Mouse (Mus musculus) mesoderm, embryonic 11.5 days (tissue): ENCODE measurements at regions not wholly inside any gene's neighbourhood (a gene's known extent, or its start where the extent isn't known, plus 50 kb on each side); places are given as distances from the start of the nearest gene placed in this dataset.

Experiments used
- DNase-seq: peaks from one replicate; pipeline ENCODE4 v3.0.0-alpha.2; 2012; ENCODE audit warnings: low read depth, low spot score

- no peak for DNase-seq
Observed at GRCm38 (mm10) chr14:23237376-23237775, 776.9 kb downstream of the Kcnma1 start.

GRCm38 (mm10) chr14:23198676-23199075 lies 815.6 kb downstream of the Kcnma1 start:
- DNase-seq, result no peak

- no peak for DNase-seq
Observed at GRCm38 (mm10) chr14:23194569-23195529, 819.4 kb downstream of the Kcnma1 start.

GRCm38 (mm10) chr14:23192566-23192965 lies 821.7 kb downstream of the Kcnma1 start:
- no peak for DNase-seq

GRCm38 (mm10) chr14:23185359-23185758 lies 828.9 kb downstream of the Kcnma1 start:
- no peak for DNase-seq

- DNase-seq, result no peak
Observed at GRCm38 (mm10) chr14:23169346-23169745, 844.9 kb downstream of the Kcnma1 start.

GRCm38 (mm10) chr14:23160567-23160966 lies 853.7 kb downstream of the Kcnma1 start:
- DNase-seq, result no peak

- no peak for DNase-seq
Observed at GRCm38 (mm10) chr14:23150431-23150830, 863.9 kb downstream of the Kcnma1 start.

- DNase-seq, result no peak
Observed at GRCm38 (mm10) chr14:23146981-23147380, 867.3 kb downstream of the Kcnma1 start.

GRCm38 (mm10) chr14:23140385-23140784 lies 873.9 kb downstream of the Kcnma1 start:
- no peak for DNase-seq

- DNase-seq, result no peak
Observed at GRCm38 (mm10) chr14:23134723-23135122, 879.6 kb downstream of the Kcnma1 start.

- no peak for DNase-seq
Observed at GRCm38 (mm10) chr14:23131736-23132519, 882.4 kb downstream of the Kcnma1 start.

- peak; percentile 81 for DNase-seq
Observed at GRCm38 (mm10) chr14:23115889-23116510, 898.3 kb downstream of the Kcnma1 start.

- peak; percentile 61 for DNase-seq
Observed at GRCm38 (mm10) chr14:23114910-23115309, 899.4 kb downstream of the Kcnma1 start.

GRCm38 (mm10) chr14:23114456-23114855 lies 899.8 kb downstream of the Kcnma1 start:
- DNase-seq, result no peak

- peak; percentile 58 for DNase-seq
Observed at GRCm38 (mm10) chr14:23112369-23112768, 901.9 kb downstream of the Kcnma1 start.

GRCm38 (mm10) chr14:23108590-23108989 lies 905.7 kb downstream of the Kcnma1 start:
- DNase-seq, result no peak

- no peak for DNase-seq
Observed at GRCm38 (mm10) chr14:23107466-23107865, 906.8 kb downstream of the Kcnma1 start.
